ENCODE assay signal across 8 mouse cellular contexts in genomic region chr10:78440812-78441211, GRCm38 (mm10). TPM values are rescaled to one million over a fixed set of nuclear protein-coding genes. Genes with fewer than 3 reads are reported as not detected.
A peak's percentile ranks its signal among the peaks of the same experiment; 100 is the strongest.
DNase-seq lines count a peak whose midpoint lies in the region; ATAC-seq and TF ChIP-seq lines count a peak whose summit lies in the region.

No protein-coding gene starts in this region.

- peak; percentile 52 for ATAC-seq in frontal cortex, adult (ENCODE audit: low TSS enrichment)
- no peak for ATAC-seq in midbrain, embryonic 15.5 days (replicated peaks)
- ATAC-seq in midbrain, embryonic 14.5 days (ENCODE audit: low FRiP score, low TSS enrichment) = no peak; the same call in 1 of the 2 replicates

- TF ChIP-seq POLR2A in bone marrow, adult 2 months (IDR thresholded peaks at IDR 0.05; ENCODE audit: borderline replicate concordance, control insufficient read depth, low read depth, low read length) = no peak

- peak; percentile 67 for TF ChIP-seq CTCF in bone marrow, adult 2 months (IDR thresholded peaks at IDR 0.05; ENCODE audit: control insufficient read depth, insufficient read depth, low read length)

- H3K4me3 ChIP-seq in midbrain, embryonic 10.5 days = no peak overlapping the region
- no peak overlapping the region for H3K4me3 ChIP-seq in midbrain, embryonic 15.5 days
- no peak overlapping the region for H3K4me3 ChIP-seq in bone marrow, adult 2 months (replicated peaks; ENCODE audit: control insufficient read depth, low read depth, low read length)
- H3K4me3 ChIP-seq in midbrain, embryonic 14.5 days (replicated peaks; ENCODE audit: low read depth, low read length) = no peak overlapping the region

- H3K4me2 ChIP-seq in midbrain, embryonic 15.5 days = no peak overlapping the region
- no peak overlapping the region for H3K4me2 ChIP-seq in midbrain, embryonic 14.5 days (ENCODE audit: low read length)

- no peak overlapping the region for H3K27ac ChIP-seq in midbrain, embryonic 10.5 days (replicated peaks)
- H3K27ac ChIP-seq in midbrain, embryonic 15.5 days = no peak overlapping the region
- H3K27ac ChIP-seq in bone marrow, adult 2 months (ENCODE audit: control insufficient read depth, insufficient read depth, low read depth, low read length, poor library complexity) = no peak overlapping the region
- no peak overlapping the region for H3K27ac ChIP-seq in midbrain, embryonic 14.5 days (replicated peaks; ENCODE audit: low read depth, low read length)

- no peak overlapping the region for H3K9ac ChIP-seq in midbrain, embryonic 15.5 days
- H3K9ac ChIP-seq in midbrain, embryonic 14.5 days (replicated peaks; ENCODE audit: low read length) = no peak overlapping the region

- no peaks in the 10 kb centered on the region for H3K27me3 ChIP-seq in midbrain, embryonic 10.5 days (ENCODE audit: low read depth, poor library complexity, severe bottlenecking)
- no peaks in the 10 kb centered on the region for H3K27me3 ChIP-seq in midbrain, embryonic 15.5 days (replicated peaks)
- no peaks in the 10 kb centered on the region for H3K27me3 ChIP-seq in midbrain, embryonic 14.5 days (ENCODE audit: control insufficient read depth, insufficient read depth, low read length)

- DNase-seq in frontal cortex, postnatal 36 days (ENCODE audit: low spot score in 2 of 2) = no peak
- DNase-seq in midbrain, embryonic 10.5 days (ENCODE audit: low spot score) = peak; percentile 22
- peak; percentile 55 for DNase-seq in midbrain, embryonic 14.5 days
- no peak for DNase-seq in layer of hippocampus, adult 8-10 months (ENCODE audit: low spot score in 2 of 2)
- no peak for DNase-seq in neural tube, embryonic 10.5 days (ENCODE audit: extremely low spot score, low spot score)

- H3K9me3 ChIP-seq in midbrain, embryonic 10.5 days (replicated peaks) = no peaks in the 10 kb centered on the region
- no peaks in the 10 kb centered on the region for H3K9me3 ChIP-seq in midbrain, embryonic 15.5 days
- no peaks in the 10 kb centered on the region for H3K9me3 ChIP-seq in midbrain, embryonic 14.5 days (ENCODE audit: control insufficient read depth, low read length)

- H3K36me3 ChIP-seq in midbrain, embryonic 10.5 days = peaks cover 19% of the 10 kb centered on the region
- peaks cover 12% of the 10 kb centered on the region; the same call in 1 of the 2 replicates for H3K36me3 ChIP-seq in midbrain, embryonic 15.5 days (replicated peaks)
- peaks cover 30% of the 10 kb centered on the region for H3K36me3 ChIP-seq in midbrain, embryonic 14.5 days (ENCODE audit: control insufficient read depth, insufficient read depth, low read length)

- WGBS in midbrain, embryonic 10.5 days = 69% methylated on average over 9 of the region's 9 CpGs
- WGBS in midbrain, embryonic 15.5 days = 66% methylated on average over 9 of the region's 9 CpGs
- 77% methylated on average over 9 of the region's 9 CpGs for WGBS in bone marrow, adult 2 months
- WGBS in midbrain, embryonic 14.5 days = 66% methylated on average over 9 of the region's 9 CpGs

- H3K4me1 ChIP-seq in midbrain, embryonic 10.5 days = no peaks in the 10 kb centered on the region
- H3K4me1 ChIP-seq in midbrain, embryonic 15.5 days = no peaks in the 10 kb centered on the region
- H3K4me1 ChIP-seq in bone marrow, adult 2 months (ENCODE audit: control insufficient read depth, insufficient read depth, low read length) = no peaks in the 10 kb centered on the region
- H3K4me1 ChIP-seq in midbrain, embryonic 14.5 days (ENCODE audit: control insufficient read depth, insufficient read depth, low read length) = no peaks in the 10 kb centered on the region

RNA-seq across cellular contexts. Expression of gene Cstb, which starts 15.3 kb away (rescaled TPM):
- 112 and 114 TPM in 2 replicates for polyA plus RNA-seq in midbrain, embryonic 10.5 days (2016; fragmentation: Nextera tagmentation; extraction: Ambion mirVana)
- 83.9 and 92.7 TPM in 2 replicates for polyA plus RNA-seq in midbrain, embryonic 15.5 days (2015; fragmentation: Nextera tagmentation; extraction: Ambion mirVana)
- polyA plus RNA-seq in bone marrow, adult 2 months (2011; ENCODE audit: insufficient read depth, insufficient read length, low replicate concordance, missing spikeins) = 41.1 and 77.8 TPM in 2 replicates
- polyA plus RNA-seq in midbrain, embryonic 14.5 days (2014; fragmentation: Nextera tagmentation; extraction: Ambion mirVana) = 100 and 102 TPM in 2 replicates
- total RNA-seq in layer of hippocampus, adult 8-10 months (2022) = 10 to 100 TPM; 28.4 to 47.8 (median 36.8) TPM

RNA-seq across cellular contexts. Expression of gene Pdxk, which starts 24.0 kb away (rescaled TPM):
- 10.5 and 11.1 TPM in 2 replicates for polyA plus RNA-seq in midbrain, embryonic 10.5 days (2016; fragmentation: Nextera tagmentation; extraction: Ambion mirVana)
- polyA plus RNA-seq in midbrain, embryonic 15.5 days (2015; fragmentation: Nextera tagmentation; extraction: Ambion mirVana) = 48.9 and 52.3 TPM in 2 replicates
- 2.2 and 3.3 TPM in 2 replicates for polyA plus RNA-seq in bone marrow, adult 2 months (2011; ENCODE audit: insufficient read depth, insufficient read length, low replicate concordance, missing spikeins)
- polyA plus RNA-seq in midbrain, embryonic 14.5 days (2014; fragmentation: Nextera tagmentation; extraction: Ambion mirVana) = 22.6 and 23.7 TPM in 2 replicates
- 100 to 1,000 TPM in 2 of 4 experiments, 10 to 100 TPM in 2; 94.9 to 110 (median 101) TPM for total RNA-seq in layer of hippocampus, adult 8-10 months (2022)

RNA-seq across cellular contexts. Expression of gene Rrp1, which starts 28.0 kb away (rescaled TPM):
- polyA plus RNA-seq in midbrain, embryonic 10.5 days (2016; fragmentation: Nextera tagmentation; extraction: Ambion mirVana) = 319 and 355 TPM in 2 replicates
- 419 and 432 TPM in 2 replicates for polyA plus RNA-seq in midbrain, embryonic 15.5 days (2015; fragmentation: Nextera tagmentation; extraction: Ambion mirVana)
- polyA plus RNA-seq in bone marrow, adult 2 months (2011; ENCODE audit: insufficient read depth, insufficient read length, low replicate concordance, missing spikeins) = 80.6 and 132 TPM in 2 replicates
- polyA plus RNA-seq in midbrain, embryonic 14.5 days (2014; fragmentation: Nextera tagmentation; extraction: Ambion mirVana) = 305 and 353 TPM in 2 replicates
- total RNA-seq in layer of hippocampus, adult 8-10 months (2022) = 100 to 1,000 TPM; 323 to 359 (median 334) TPM

Comparison
In these comparisons a context has a peak if more than half of its experiments do, and no peak if none do; other contexts are left out.
1. DNase-seq: peak in midbrain, embryonic 10.5 days (single experiment) and midbrain, embryonic 14.5 days (single experiment); none in frontal cortex, postnatal 36 days (0 of 2), layer of hippocampus, adult 8-10 months (0 of 2) and neural tube, embryonic 10.5 days (single experiment).